Mouse (Mus musculus): ENCODE results near the gene Fryl.
A peak's percentile ranks its signal among the peaks of the same experiment; 100 is the strongest.

Gene Fryl

GRCm38 (mm10) chr5:73157502-73157901, 98.9 kb downstream of the Fryl start:
- DNase-seq (ENCODE audit: low spot score in 2 of 2) = no peak

- no peak for DNase-seq (ENCODE audit: low spot score in 2 of 2)
Measured at GRCm38 (mm10) chr5:73157009-73157408, 99.4 kb downstream of the Fryl start.

- DNase-seq (ENCODE audit: low spot score in 2 of 2) = no peak
Measured at GRCm38 (mm10) chr5:73156226-73156926, 100.0 kb downstream of the Fryl start.

GRCm38 (mm10) chr5:73153802-73154465, 102.5 kb downstream of the Fryl start:
- no peak for DNase-seq (ENCODE audit: low spot score in 2 of 2)

GRCm38 (mm10) chr5:73152206-73152605, 104.2 kb downstream of the Fryl start:
- no peak for DNase-seq (ENCODE audit: low spot score in 2 of 2)

GRCm38 (mm10) chr5:73150877-73151445, 105.5 kb downstream of the Fryl start:
- no peak for DNase-seq (ENCODE audit: low spot score in 2 of 2)

GRCm38 (mm10) chr5:73144987-73145386, 111.4 kb downstream of the Fryl start:
- DNase-seq (ENCODE audit: low spot score in 2 of 2) = no peak

- DNase-seq (ENCODE audit: low spot score in 2 of 2) = no peak
Measured at GRCm38 (mm10) chr5:73141712-73142111, 114.7 kb downstream of the Fryl start.

- DNase-seq (ENCODE audit: low spot score in 2 of 2) = no peak
Measured at GRCm38 (mm10) chr5:73141161-73141560, 115.3 kb downstream of the Fryl start.

- no peak for DNase-seq (ENCODE audit: low spot score in 2 of 2)
Measured at GRCm38 (mm10) chr5:73137561-73137960, 118.9 kb downstream of the Fryl start.

GRCm38 (mm10) chr5:73135959-73136358, 120.5 kb downstream of the Fryl start:
- no peak for DNase-seq (ENCODE audit: low spot score in 2 of 2)

- no peak for DNase-seq (ENCODE audit: low spot score in 2 of 2)
Measured at GRCm38 (mm10) chr5:73135131-73135530, 121.3 kb downstream of the Fryl start.

GRCm38 (mm10) chr5:73133833-73134185, 122.6 kb downstream of the Fryl start:
- peak; percentile 46 to 55 for DNase-seq (ENCODE audit: low spot score in 2 of 2)

- no peak for DNase-seq (ENCODE audit: low spot score in 2 of 2)
Measured at GRCm38 (mm10) chr5:73132998-73133832, 123.2 kb downstream of the Fryl start.

GRCm38 (mm10) chr5:73130984-73131383, 125.4 kb downstream of the Fryl start:
- DNase-seq (ENCODE audit: low spot score in 2 of 2) = peak in 1 of 2 experiments; percentile 35

GRCm38 (mm10) chr5:73129871-73130270, 126.5 kb downstream of the Fryl start:
- DNase-seq (ENCODE audit: low spot score in 2 of 2) = peak; percentile 40 to 50

- no peak for DNase-seq (ENCODE audit: low spot score in 2 of 2)
Measured at GRCm38 (mm10) chr5:73119969-73120725, 136.3 kb downstream of the Fryl start.

GRCm38 (mm10) chr5:73119524-73119923, 136.9 kb downstream of the Fryl start:
- no peak for DNase-seq (ENCODE audit: low spot score in 2 of 2)

GRCm38 (mm10) chr5:73118786-73119185, 137.6 kb downstream of the Fryl start:
- no peak for DNase-seq (ENCODE audit: low spot score in 2 of 2)

GRCm38 (mm10) chr5:73114878-73115277, 141.5 kb downstream of the Fryl start:
- no peak for DNase-seq (ENCODE audit: low spot score in 2 of 2)

GRCm38 (mm10) chr5:73112331-73112730, 144.1 kb downstream of the Fryl start:
- no peak for DNase-seq (ENCODE audit: low spot score in 2 of 2)

All from right cerebral cortex, postnatal 10 days (tissue).